Mouse (Mus musculus) midbrain, embryonic 14.5 days (tissue): Measurements from ENCODE around the gene Itih2. TPM values are rescaled to one million over a fixed set of nuclear protein-coding genes. Genes with fewer than 3 reads are reported as not detected.

ENCODE experiments used
- ATAC-seq: fragments of 200-750 bp; cut with Nextera tagmentation; 2 replicates; pipeline ENCODE4 v1.8.0; 2017; ENCODE audit warnings: moderate number of reproducible peaks, moderate library complexity; ENCODE audit not compliant: low FRiP score, low TSS enrichment
- DNase-seq: peaks from one replicate; pipeline ENCODE4 v3.0.0-alpha.2; 2015
- H3K27ac ChIP-seq: fragments of 300-500 bp; sonication (generic); replicated peaks from 2 replicates; pipeline ENCODE4 v1.5.1; 2014; ENCODE audit warnings: mild to moderate bottlenecking, low read depth, low read length, moderate library complexity
- H3K27me3 ChIP-seq: fragments of 300-500 bp; sonication (generic); 2 replicates; pipeline ENCODE4 v1.6.1; 2014; ENCODE audit warnings: low read length, control low read depth, mixed read lengths; ENCODE audit not compliant: control insufficient read depth, insufficient read depth
- H3K36me3 ChIP-seq: fragments of 300-500 bp; sonication (generic); 2 replicates; pipeline ENCODE4 v1.6.1; 2014; ENCODE audit warnings: low read length, control low read depth; ENCODE audit not compliant: control insufficient read depth, insufficient read depth
- H3K4me1 ChIP-seq: fragments of 300-500 bp; sonication (generic); 2 replicates; pipeline ENCODE4 v1.6.1; 2014; ENCODE audit warnings: mild to moderate bottlenecking, antibody characterized with exemption, low read length, control low read depth; ENCODE audit not compliant: control insufficient read depth, insufficient read depth
- H3K4me2 ChIP-seq: fragments of 300-500 bp; sonication (generic); 2 replicates; pipeline ENCODE4 v1.6.1; 2014; ENCODE audit warnings: mild to moderate bottlenecking, low read length, moderate library complexity
- H3K4me3 ChIP-seq: fragments of 300-500 bp; sonication (generic); replicated peaks from 2 replicates; pipeline ENCODE4 v1.5.1; 2014; ENCODE audit warnings: low read depth, low read length
- H3K9ac ChIP-seq: fragments of 300-500 bp; sonication (generic); replicated peaks from 2 replicates; pipeline ENCODE4 v1.6.1; 2014; ENCODE audit warnings: mild to moderate bottlenecking, low read length, moderate library complexity
- H3K9me3 ChIP-seq: fragments of 300-500 bp; sonication (generic); 2 replicates; pipeline ENCODE4 v1.6.1; 2016; ENCODE audit warnings: low read length, control low read depth, mixed read lengths; ENCODE audit not compliant: control insufficient read depth
- WGBS: fragments of 180-500 bp; shearing (Covaris S2); extraction: QIAGEN DNeasy Blood & Tissue Kit; methylation state at CpG from one replicate; pipeline ENCODE4 v1.1.7; 2014; 5-methylcytosine and 5-hydroxymethylcytosine counted together
- polyA plus RNA-seq: library from polyadenylated mRNA; unstranded; fragments of >200 nt; fragmentation: Nextera tagmentation; extraction: Ambion mirVana; gene quantifications from 2 replicates; pipeline ENCODE4 v1.2.1, GENCODE M21; 2014

Itih2 gene
- polyA plus RNA-seq, 1 experiment from 2014 or later: 1.1 TPM

DNA sequence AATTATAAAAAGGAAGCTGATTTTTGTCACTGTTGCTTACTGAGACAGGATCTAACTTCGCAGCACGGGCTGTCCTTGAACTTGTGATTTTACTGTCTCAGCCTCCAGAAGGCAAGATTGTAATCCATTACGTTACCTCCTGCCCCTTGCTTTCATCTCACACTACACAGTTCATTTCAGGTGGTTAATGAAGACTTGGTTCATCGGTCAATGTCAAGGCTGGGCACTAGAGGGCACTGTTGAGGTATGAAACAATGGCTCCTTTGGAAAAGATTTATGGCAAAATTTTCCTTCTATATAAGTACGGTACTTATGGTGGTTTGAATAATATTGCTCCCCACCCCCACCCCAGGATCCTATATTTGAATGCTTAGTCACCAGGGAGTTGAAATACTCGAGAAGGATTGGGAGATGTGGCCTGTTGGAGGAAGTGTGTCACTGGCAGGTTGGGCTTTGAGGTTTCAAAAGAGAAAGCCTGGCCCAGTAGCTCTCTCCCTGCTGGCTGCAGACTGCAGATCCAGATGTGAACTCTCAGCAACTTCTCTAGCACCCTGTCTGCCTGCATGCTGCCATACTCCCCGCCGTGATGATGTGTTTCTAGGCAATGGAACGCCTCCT lies 32.5 kb downstream of the Itih2 start:
- H3K27me3 ChIP-seq: no peaks in the 10 kb centered on the region
- H3K36me3 ChIP-seq: 0 out of 2 replicates have a peak, but pooled peaks cover 2% of the 10 kb centered on the region
- ATAC-seq (no peak), DNase-seq (peak; percentile 85)
- H3K4me3 ChIP-seq: no peak overlapping the region
- 36% methylated on average over 9 of the region's 9 CpGs for WGBS
- H3K4me2 ChIP-seq: no peak overlapping the region
- no peak overlapping the region for H3K27ac ChIP-seq
- no peak overlapping the region for H3K9ac ChIP-seq
- H3K9me3 ChIP-seq: no peaks in the 10 kb centered on the region
- no peaks in the 10 kb centered on the region for H3K4me1 ChIP-seq

- H3K9ac ChIP-seq: no peak overlapping the region
- 90% methylated on average over 14 of the region's 14 CpGs for WGBS
- no peak for DNase-seq
- H3K27ac ChIP-seq: no peak overlapping the region
- H3K27me3 ChIP-seq: no peaks in the 10 kb centered on the region
- no peak overlapping the region for H3K4me2 ChIP-seq
- H3K4me1 ChIP-seq: no peaks in the 10 kb centered on the region
- H3K36me3 ChIP-seq: peaks cover 39% of the 10 kb centered on the region
- no peak overlapping the region for H3K4me3 ChIP-seq
- no peak for ATAC-seq
- H3K9me3 ChIP-seq: no peaks in the 10 kb centered on the region
Measured at GRCm38 (mm10) chr2:10094327-10095100, 36.7 kb downstream of the Itih2 start.

- Histone ChIP-seq H3K27ac (no peak overlapping the region), H3K36me3 (peaks cover 54% of the 10 kb centered on the region), H3K4me3 (no peak overlapping the region), H3K4me2 (no peak overlapping the region), H3K4me1 (no peaks in the 10 kb centered on the region), H3K9ac (no peak overlapping the region), H3K9me3 (no peaks in the 10 kb centered on the region), H3K27me3 (no peaks in the 10 kb centered on the region)
- WGBS: 87% methylated on average over 8 of the region's 8 CpGs
- ATAC-seq: no peak
- no peak for DNase-seq
Measured at GRCm38 (mm10) chr2:10087256-10087850, 43.8 kb downstream of the Itih2 start.

DNA sequence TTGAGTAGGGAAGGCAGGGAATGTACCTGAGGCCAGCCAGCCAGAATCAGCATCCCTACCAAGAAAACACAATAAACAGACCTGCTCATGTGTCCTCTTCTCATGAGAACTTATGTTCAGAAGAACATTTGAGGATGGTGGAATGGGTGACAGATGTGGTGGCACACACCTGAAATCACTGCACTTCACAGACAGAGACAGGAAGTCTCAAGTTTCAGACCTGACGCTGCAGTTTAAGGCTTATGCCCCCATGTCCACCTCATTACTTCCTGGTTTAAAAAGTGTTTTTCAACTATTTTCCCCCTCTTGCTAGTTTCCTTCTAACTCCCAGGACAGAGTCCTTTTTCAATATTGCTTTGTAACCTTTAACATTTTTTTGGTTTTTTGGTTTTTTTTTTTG lies 48.5 kb downstream of the Itih2 start:
- peaks cover 17% of the 10 kb centered on the region for H3K36me3 ChIP-seq
- 93% methylated on average over 1 of the region's 1 CpGs for WGBS
- ATAC-seq: no peak

GRCm38 (mm10) chr2:10081453-10082080 lies 49.6 kb downstream of the Itih2 start:
- Histone ChIP-seq H3K9me3 (no peaks in the 10 kb centered on the region), H3K4me3 (peak overlapping the region; percentile 96), H3K27ac (no peak overlapping the region), H3K4me2 (peak overlapping the region; percentile 81), H3K4me1 (peaks cover 29% of the 10 kb centered on the region), H3K9ac (peak overlapping the region; percentile 98; the same call in 1 of the 2 replicates), H3K27me3 (no peaks in the 10 kb centered on the region), H3K36me3 (peaks cover 7% of the 10 kb centered on the region; the same call in 1 of the 2 replicates)
- no peak for ATAC-seq
- 91% methylated on average over 5 of the region's 5 CpGs for WGBS
- no peak for DNase-seq

More for the DNA sequence above, 48.5 kb downstream of the Itih2 start:
- Histone ChIP-seq H3K4me3 (no peak overlapping the region), H3K9ac (no peak overlapping the region), H3K27me3 (no peaks in the 10 kb centered on the region), H3K27ac (no peak overlapping the region), H3K4me2 (no peak overlapping the region), H3K9me3 (no peaks in the 10 kb centered on the region), H3K4me1 (peaks cover 24% of the 10 kb centered on the region)
- DNase-seq: no peak

DNA sequence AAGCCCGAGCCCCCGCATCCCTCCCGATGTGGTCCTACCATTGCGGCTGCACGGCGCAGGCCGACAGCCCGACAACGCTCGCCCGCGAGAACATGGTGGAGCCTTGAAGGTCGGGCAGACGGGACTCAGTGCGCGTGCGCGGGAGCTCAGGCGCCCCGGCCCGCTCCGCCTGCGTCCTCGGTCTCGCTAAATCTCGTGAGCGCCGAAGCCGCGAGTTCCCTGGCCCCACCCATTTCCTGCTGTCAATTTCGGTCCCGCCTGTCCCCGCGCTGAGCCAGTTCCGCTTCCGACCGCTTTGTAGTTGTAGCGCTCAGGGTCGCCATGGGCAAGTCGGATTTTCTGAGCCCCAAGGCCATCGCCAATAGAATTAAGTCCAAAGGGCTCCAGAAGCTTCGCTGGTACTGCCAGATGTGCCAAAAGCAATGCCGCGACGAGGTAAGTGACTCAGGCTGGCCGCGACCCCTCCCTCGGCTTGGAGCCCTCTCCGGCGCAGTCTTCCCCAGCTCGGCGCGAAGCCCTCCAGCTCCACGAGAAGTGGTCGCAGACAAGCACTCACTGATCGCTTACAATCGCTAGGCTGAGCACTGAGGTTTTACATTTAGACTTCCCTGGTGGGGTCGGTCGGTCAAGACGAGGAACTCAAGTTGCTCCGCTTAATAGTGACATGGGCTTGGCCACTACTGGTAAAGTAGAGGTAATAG lies 50.7 kb downstream of the Itih2 start, which contains the start of the genes Atp5c1 and Kin:
Atp5c1 (minus strand) TSS at position 201 of the 701 bp plus-strand sequence.
Kin (plus strand) TSS at position 284 of the 701 bp plus-strand sequence.
- peaks cover 29% of the 10 kb centered on the region for H3K4me1 ChIP-seq
- ATAC-seq: peak; percentile 95

DNA sequence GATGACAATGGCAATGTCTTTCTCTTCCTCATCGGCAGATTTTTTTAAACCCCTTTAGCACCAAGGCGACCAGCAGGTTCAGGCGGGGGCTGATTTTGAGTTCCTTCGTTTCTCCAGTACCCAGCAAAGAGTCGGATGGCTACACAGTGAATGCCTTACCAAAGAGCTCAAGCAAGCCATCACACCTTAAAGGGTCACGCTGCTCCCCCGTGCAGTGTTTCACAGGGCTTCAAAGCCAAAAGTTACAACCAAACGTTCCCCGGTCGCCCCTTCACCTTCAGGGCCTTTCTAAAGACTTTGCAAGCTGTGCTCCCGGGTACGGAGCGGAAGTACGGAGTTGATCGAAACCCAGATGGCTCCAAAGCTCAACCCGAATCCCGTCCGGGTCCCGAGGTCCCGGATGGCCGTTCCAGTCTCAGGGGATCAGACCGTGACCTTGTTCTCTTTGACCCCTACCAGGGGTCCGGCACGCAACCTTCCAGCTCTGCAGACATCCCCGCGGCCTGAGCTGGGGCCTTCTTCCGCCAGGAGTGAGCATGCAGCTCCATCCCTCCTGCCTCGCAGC lies 51.4 kb downstream of the Itih2 start:
- no peaks in the 10 kb centered on the region for H3K9me3 ChIP-seq
- H3K27me3 ChIP-seq: no peaks in the 10 kb centered on the region
- peaks cover 29% of the 10 kb centered on the region for H3K4me1 ChIP-seq
- WGBS: 0% methylated on average over 28 of the region's 28 CpGs
- H3K4me2 ChIP-seq: peak overlapping the region; percentile 85
- no peak for DNase-seq
- H3K36me3 ChIP-seq: no peaks in the 10 kb centered on the region; the same call in 1 of the 2 replicates
- no peak for ATAC-seq
- peak overlapping the region; percentile 96 for H3K4me3 ChIP-seq
- H3K9ac ChIP-seq: peak overlapping the region; percentile 98
- H3K27ac ChIP-seq: peak overlapping the region; percentile 94

More for the DNA sequence above, 50.7 kb downstream of the Itih2 start, which contains the start of the genes Atp5c1 and Kin:
- Histone ChIP-seq H3K27me3 (no peaks in the 10 kb centered on the region), H3K9me3 (no peaks in the 10 kb centered on the region), H3K27ac (peak within 1 kb of the TSS; percentile 94), H3K4me3 (peak within 1 kb of the TSS; percentile 96), H3K36me3 (no peaks in the 10 kb centered on the region; the same call in 1 of the 2 replicates), H3K4me2 (peak within 1 kb of the TSS; percentile 85), H3K9ac (peak within 1 kb of the TSS; percentile 98)
- under 1% methylated on average over 61 of the region's 61 CpGs for WGBS
- peak; percentile 100 for DNase-seq
